Comparison of ENCODE assay signal across 7 mouse cellular contexts in the genomic region with DNA sequence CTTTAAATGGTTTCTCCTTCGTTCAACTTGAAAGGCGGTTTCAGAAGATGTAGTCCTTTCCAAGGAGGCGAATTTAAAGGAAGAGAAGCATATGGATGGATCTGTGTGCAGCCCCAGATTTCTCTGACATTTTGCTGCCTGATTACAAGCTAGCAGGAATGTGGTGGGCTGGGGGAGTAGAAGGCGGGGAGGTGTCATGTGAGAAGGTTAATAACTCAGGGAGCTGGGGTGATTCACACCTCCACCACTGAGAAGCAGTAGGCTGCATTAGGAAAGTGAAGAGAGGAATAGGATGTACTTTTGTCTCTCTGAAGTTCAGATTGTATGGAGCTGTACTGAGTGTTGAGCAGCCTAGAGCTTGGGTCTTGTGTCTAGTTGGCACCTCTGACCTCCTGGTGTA. TPM values are rescaled to one million over a fixed set of nuclear protein-coding genes. Genes with fewer than 3 reads are reported as not detected.
A peak's percentile ranks its signal among the peaks of the same experiment; 100 is the strongest.
DNase-seq lines count a peak whose midpoint lies in the region; ATAC-seq and TF ChIP-seq lines count a peak whose summit lies in the region.

No protein-coding gene starts in this region.

- no peaks in the 10 kb centered on the region for H3K36me3 ChIP-seq in lung, postnatal 0 days (ENCODE audit: insufficient read depth, low read length)
- no peaks in the 10 kb centered on the region for H3K36me3 ChIP-seq in embryonic facial prominence, embryonic 14.5 days (ENCODE audit: control insufficient read depth, insufficient read depth, low read length)
- H3K36me3 ChIP-seq in limb, embryonic 12.5 days = 0 out of 2 replicates have a peak, but pooled peaks cover 4% of the 10 kb centered on the region
- no peaks in the 10 kb centered on the region for H3K36me3 ChIP-seq in stomach, embryonic 14.5 days (ENCODE audit: control insufficient read depth, insufficient read depth, low read length)

- no peak for TF ChIP-seq EP300 in lung, postnatal 0 days (IDR thresholded peaks at IDR 0.05)

- H3K27me3 ChIP-seq in lung, postnatal 0 days (replicated peaks; ENCODE audit: insufficient read depth, low read length) = no peaks in the 10 kb centered on the region
- no peaks in the 10 kb centered on the region for H3K27me3 ChIP-seq in embryonic facial prominence, embryonic 14.5 days (replicated peaks; ENCODE audit: control insufficient read depth, insufficient read depth, low read length)
- H3K27me3 ChIP-seq in limb, embryonic 12.5 days = no peaks in the 10 kb centered on the region
- H3K27me3 ChIP-seq in stomach, embryonic 14.5 days (ENCODE audit: control insufficient read depth, insufficient read depth, low read length) = no peaks in the 10 kb centered on the region

- peak overlapping the region; percentile 73 for H3K9ac ChIP-seq in lung, postnatal 0 days (replicated peaks; ENCODE audit: low read depth)
- H3K9ac ChIP-seq in embryonic facial prominence, embryonic 14.5 days (ENCODE audit: low read depth, low read length) = peak overlapping the region; percentile 83
- H3K9ac ChIP-seq in limb, embryonic 12.5 days (replicated peaks) = peak overlapping the region; percentile 80
- peak overlapping the region; percentile 76 for H3K9ac ChIP-seq in stomach, embryonic 14.5 days (replicated peaks; ENCODE audit: low read depth, low read length)

- 17% methylated on average over 4 of the region's 4 CpGs for WGBS in lung, postnatal 0 days
- WGBS in embryonic facial prominence, embryonic 14.5 days = 27% methylated on average over 4 of the region's 4 CpGs
- 24% methylated on average over 4 of the region's 4 CpGs for WGBS in limb, embryonic 12.5 days
- WGBS in stomach, embryonic 14.5 days = 21% methylated on average over 4 of the region's 4 CpGs

- no peak for DNase-seq in lung, postnatal 0 days (ENCODE audit: low spot score)
- DNase-seq in lung, postnatal 25 days (ENCODE audit: low spot score) = no peak
- no peak for DNase-seq in embryonic facial prominence, embryonic 14.5 days (ENCODE audit: low spot score)
- DNase-seq in urinary bladder, postnatal 25 days (ENCODE audit: low spot score) = no peak

- H3K9me3 ChIP-seq in lung, postnatal 0 days (ENCODE audit: low read length) = no peaks in the 10 kb centered on the region
- no peaks in the 10 kb centered on the region for H3K9me3 ChIP-seq in embryonic facial prominence, embryonic 14.5 days (ENCODE audit: control insufficient read depth, low read length)
- no peaks in the 10 kb centered on the region for H3K9me3 ChIP-seq in limb, embryonic 12.5 days
- no peaks in the 10 kb centered on the region for H3K9me3 ChIP-seq in stomach, embryonic 14.5 days (ENCODE audit: control insufficient read depth, low read depth, low read length)

- ATAC-seq in lung, postnatal 0 days = no peak
- ATAC-seq in embryonic facial prominence, embryonic 14.5 days (ENCODE audit: low read depth) = no peak
- ATAC-seq in limb, embryonic 12.5 days (ENCODE audit: insufficient number of reproducible peaks, insufficient read depth, low FRiP score, low TSS enrichment, low read depth) = no peak
- ATAC-seq in stomach, embryonic 14.5 days (ENCODE audit: insufficient number of reproducible peaks, insufficient read depth, low FRiP score, low read depth) = no peak
- ATAC-seq in activated CD4-positive, CD25-positive, alpha-beta regulatory T cell, adult 4 months = no peak

- H3K27ac ChIP-seq in lung, postnatal 0 days (ENCODE audit: low read length) = no peak overlapping the region
- no peak overlapping the region for H3K27ac ChIP-seq in embryonic facial prominence, embryonic 14.5 days (replicated peaks; ENCODE audit: low read depth, low read length)
- H3K27ac ChIP-seq in limb, embryonic 12.5 days = no peak overlapping the region
- no peak overlapping the region for H3K27ac ChIP-seq in stomach, embryonic 14.5 days (ENCODE audit: low read length)

- peak overlapping the region; percentile 79 for H3K4me3 ChIP-seq in lung, postnatal 0 days (ENCODE audit: low read depth, low read length)
- H3K4me3 ChIP-seq in embryonic facial prominence, embryonic 14.5 days (ENCODE audit: low read depth, low read length) = peak overlapping the region; percentile 91
- H3K4me3 ChIP-seq in limb, embryonic 12.5 days (replicated peaks) = peak overlapping the region; percentile 87
- H3K4me3 ChIP-seq in stomach, embryonic 14.5 days (ENCODE audit: low read depth, low read length) = peak overlapping the region; percentile 87

- peak overlapping the region; percentile 92 for H3K4me2 ChIP-seq in lung, postnatal 0 days (replicated peaks; ENCODE audit: low read depth, low read length)
- peak overlapping the region; percentile 92 for H3K4me2 ChIP-seq in embryonic facial prominence, embryonic 14.5 days (ENCODE audit: low read depth, low read length)
- peak overlapping the region; percentile 97 for H3K4me2 ChIP-seq in limb, embryonic 12.5 days
- peak overlapping the region; percentile 91 for H3K4me2 ChIP-seq in stomach, embryonic 14.5 days (replicated peaks; ENCODE audit: low read depth, low read length)

- no peak for TF ChIP-seq CTCF in lung, postnatal 0 days (IDR thresholded peaks at IDR 0.05)

- H3K4me1 ChIP-seq in lung, postnatal 0 days (ENCODE audit: insufficient read depth, low read depth, low read length) = peaks cover 6% of the 10 kb centered on the region; the same call in 1 of the 2 replicates
- peaks cover 22% of the 10 kb centered on the region for H3K4me1 ChIP-seq in embryonic facial prominence, embryonic 14.5 days (ENCODE audit: control insufficient read depth, insufficient read depth, low read length)
- peaks cover 17% of the 10 kb centered on the region for H3K4me1 ChIP-seq in limb, embryonic 12.5 days (replicated peaks)
- H3K4me1 ChIP-seq in stomach, embryonic 14.5 days (ENCODE audit: control insufficient read depth, insufficient read depth, low read length) = peaks cover 14% of the 10 kb centered on the region

RNA-seq across cellular contexts. Expression of gene Ippk, which starts 0.9 kb away (rescaled TPM):
- polyA plus RNA-seq in lung, postnatal 0 days (2015; fragmentation: Nextera tagmentation; extraction: Ambion mirVana) = 12.0 and 12.6 TPM in 2 replicates
- polyA plus RNA-seq in embryonic facial prominence, embryonic 14.5 days (2014; fragmentation: Nextera tagmentation; extraction: Ambion mirVana) = 13.8 and 14.5 TPM in 2 replicates
- 14.7 and 16.4 TPM in 2 replicates for polyA plus RNA-seq in limb, embryonic 12.5 days (2016; fragmentation: Nextera tagmentation; extraction: Ambion mirVana)
- 16.3 and 17.8 TPM in 2 replicates for polyA plus RNA-seq in stomach, embryonic 14.5 days (2014; fragmentation: Nextera tagmentation; extraction: Ambion mirVana)
- 1 to 10 TPM; 2.7 to 4.6 TPM for polyA plus RNA-seq in activated CD4-positive, CD25-positive, alpha-beta regulatory T cell, adult 4 months (2017; shearing (Covaris generic))
